Mouse (Mus musculus) megakaryocyte-erythroid progenitor cell, adult 5-6 weeks (primary cell): ENCODE measurements at regions not wholly inside any gene's neighbourhood (a gene's known extent, or its start where the extent isn't known, plus 50 kb on each side); places are given as distances from the start of the nearest gene placed in this dataset.

Experiments
- ATAC-seq: replicated peaks from 2 replicates; pipeline ENCODE4 v1.8.0; 2016; ENCODE audit warnings: mild to moderate bottlenecking, inconsistent platforms; ENCODE audit not compliant: severe bottlenecking, poor library complexity, low FRiP score, low TSS enrichment

DNA sequence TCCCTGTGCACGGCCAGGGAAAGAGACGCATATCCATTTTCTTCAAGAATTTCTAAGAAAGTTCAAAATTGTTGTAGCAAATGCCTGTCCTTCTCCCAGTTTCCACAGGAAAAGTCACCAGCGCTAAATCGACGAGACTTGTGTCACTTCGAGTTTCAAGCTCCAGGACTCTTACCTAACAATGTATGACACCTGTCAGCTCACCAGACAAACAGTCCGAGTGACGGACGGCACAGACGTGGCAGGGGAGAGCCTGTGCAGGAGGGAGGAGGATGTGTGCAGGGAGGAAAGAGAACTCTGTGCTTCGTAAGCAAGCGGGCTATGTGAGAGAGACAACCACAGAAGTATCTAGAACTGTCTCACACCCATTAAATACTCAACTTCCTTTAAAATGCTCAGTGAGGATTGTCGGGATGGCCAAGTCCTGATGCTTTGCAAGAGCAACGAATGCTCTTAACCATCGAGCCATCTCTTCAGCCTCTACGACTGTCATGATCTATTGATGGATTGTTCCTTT is 109.7 kb upstream of the Dapk1 start:
- no peak for ATAC-seq

DNA sequence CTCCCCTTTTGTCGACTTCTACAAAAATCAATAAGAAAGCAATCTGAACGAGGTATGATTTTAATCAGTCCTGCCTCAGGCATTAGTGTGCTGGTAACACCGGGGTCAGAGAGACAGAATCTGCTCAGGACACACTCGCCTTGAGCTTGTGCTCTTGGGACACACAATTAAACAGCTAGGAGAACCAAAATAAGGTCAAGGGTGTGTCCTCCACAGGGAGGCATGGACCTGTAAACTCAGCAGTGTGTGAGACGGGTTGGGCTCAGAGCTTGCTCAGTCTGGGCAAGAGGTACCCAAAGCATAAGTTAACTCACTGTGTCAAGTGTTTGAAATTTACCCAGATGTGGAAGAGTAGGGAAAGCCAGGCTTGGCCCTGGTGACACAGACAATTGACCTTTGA is 107.9 kb upstream of the Dapk1 start:
- no peak for ATAC-seq

DNA sequence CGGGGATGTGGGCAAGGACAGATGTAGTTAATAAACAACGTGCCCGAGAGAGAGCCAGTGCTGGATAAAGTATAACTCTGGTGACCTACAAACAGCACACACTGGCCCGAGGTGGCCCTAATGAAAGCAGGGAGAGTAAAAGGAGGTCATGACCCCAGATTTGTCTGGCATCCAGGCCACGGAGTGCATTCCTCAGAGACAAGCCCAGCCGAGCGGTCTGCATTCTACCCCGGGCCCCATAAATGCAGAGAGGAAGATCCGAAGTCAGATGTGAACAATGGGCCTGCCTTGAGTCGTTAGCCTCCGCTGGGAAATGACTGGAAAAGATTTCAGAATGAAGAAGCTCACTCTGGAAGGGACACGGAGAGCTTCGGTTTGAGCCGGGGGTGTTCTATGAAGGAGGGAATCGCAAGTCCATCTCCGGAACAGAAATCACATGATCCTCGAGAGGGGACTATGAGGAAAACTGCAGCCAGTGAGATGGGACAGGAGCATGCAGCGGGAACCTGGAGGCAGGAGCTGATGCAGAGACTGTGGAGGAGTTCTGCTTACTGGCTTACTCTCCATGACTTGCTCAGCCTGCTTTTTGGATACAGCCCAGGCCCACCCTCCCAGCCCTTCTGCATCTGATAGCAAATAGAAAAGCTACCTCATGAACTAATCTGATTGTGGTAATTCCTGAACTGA is 103.9 kb upstream of the Dapk1 start:
- ATAC-seq: no peak

DNA sequence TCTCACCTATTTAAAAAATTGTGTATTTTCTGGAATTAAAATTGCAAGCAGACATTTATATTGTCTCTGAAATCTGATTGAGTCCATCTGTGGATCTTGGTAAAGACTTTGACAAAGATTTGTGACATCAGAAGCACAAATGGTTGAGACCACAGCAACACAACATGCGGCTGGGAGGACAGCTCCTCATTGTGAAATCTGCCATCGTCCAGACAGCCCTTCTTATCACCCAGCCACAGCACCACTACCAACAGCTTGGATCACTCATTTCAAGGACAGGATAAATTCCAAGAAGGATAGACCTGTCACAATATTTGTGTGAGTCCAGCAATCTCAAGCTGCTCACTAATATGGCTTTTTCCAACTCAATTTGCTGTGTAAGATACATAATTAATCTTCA is 97.6 kb upstream of the Dapk1 start:
- no peak for ATAC-seq

DNA sequence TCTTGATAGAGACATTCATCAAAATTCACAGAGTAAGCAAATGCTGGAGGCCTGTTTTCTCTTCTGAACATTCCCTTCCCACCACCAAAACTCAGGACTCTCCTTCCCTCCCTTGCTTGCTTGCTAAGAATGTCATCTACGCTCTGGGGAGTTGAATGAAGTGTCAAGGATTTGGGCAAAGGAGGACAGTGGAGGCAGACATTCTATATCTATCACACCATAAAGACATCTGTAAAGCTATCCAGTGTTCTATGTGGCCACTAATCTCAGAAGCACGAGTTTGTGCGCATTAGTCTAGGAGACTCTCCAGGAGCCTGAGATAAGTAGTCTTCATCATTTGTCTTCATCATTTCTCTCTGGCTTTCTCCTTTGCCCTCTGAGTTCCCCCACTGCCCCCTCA is 94.1 kb upstream of the Dapk1 start:
- no peak for ATAC-seq

DNA sequence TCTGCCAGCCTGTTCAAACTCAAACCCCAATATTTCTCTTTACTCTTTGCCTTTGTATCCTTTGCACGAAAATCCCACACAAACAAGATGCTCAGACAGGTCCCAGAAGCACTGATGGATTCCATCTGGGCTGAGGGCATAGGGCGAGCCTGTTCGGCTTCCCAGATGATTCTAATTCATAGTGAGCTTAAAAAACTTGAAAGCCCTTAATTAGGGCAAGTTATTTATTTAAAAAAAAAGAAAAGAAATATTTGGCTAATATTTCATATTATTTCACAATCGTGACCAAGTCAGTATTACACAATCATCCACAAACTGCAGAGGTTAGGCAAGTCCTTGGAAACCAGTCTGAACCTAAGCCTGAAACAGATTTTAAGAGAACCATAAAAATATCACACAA is 93.7 kb upstream of the Dapk1 start:
- ATAC-seq: no peak

DNA sequence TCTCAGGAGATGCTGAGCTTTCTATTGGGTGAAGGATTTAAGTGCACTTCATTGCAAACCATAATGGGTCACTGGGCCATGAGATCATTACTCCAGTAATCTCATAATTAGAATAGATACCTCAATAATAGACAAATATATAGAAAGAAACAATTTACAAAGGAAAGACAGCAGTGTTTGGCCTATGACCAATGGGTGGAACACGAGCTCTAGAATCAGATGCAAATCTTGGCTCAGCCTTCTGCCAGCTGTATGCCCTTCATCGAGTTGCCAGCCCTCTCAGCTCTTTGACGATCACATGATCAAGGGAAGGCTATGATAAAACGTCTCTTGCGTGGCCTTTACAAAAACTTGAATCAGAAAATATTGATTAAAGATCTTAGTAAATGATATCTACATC is 92.9 kb upstream of the Dapk1 start:
- ATAC-seq: no peak

DNA sequence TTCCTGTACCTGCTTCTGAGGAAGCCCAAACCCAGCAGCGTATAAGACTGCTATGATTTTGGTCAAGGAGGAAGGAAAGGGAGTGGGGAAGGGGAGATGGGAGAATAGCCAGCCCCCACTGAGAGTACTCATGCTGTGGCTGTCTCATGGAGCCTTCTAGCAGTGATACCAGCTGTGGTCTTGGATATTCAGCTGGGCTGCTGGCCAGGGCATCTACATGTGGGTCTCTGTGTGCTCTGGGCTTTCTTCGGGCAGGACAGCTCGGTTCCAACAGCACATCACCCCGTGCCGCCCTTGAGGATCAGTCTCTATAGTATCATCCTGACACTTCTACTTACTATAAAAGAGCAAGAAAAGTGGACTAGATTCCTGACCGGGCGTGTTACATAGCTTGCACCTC is 90.6 kb upstream of the Dapk1 start:
- ATAC-seq: no peak

DNA sequence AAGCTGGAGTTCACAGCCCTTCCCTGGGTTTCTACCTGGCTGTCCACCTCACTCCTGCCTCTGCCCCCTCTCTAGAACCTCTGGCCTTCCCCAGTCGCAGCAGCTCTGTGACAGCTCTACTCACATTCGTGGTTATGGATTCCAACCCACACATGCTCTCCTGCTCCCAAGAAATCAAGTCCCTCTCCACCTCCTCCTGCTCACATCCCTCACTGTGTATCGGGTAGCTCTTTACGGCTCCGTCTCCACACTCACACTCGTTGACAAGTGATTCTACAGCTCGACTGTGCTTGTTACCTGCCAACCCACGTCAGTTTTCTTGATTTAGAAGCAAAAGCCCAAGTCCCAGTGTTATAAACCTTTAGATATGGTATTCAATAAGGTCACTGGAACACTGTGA is 90.1 kb upstream of the Dapk1 start:
- no peak for ATAC-seq

DNA sequence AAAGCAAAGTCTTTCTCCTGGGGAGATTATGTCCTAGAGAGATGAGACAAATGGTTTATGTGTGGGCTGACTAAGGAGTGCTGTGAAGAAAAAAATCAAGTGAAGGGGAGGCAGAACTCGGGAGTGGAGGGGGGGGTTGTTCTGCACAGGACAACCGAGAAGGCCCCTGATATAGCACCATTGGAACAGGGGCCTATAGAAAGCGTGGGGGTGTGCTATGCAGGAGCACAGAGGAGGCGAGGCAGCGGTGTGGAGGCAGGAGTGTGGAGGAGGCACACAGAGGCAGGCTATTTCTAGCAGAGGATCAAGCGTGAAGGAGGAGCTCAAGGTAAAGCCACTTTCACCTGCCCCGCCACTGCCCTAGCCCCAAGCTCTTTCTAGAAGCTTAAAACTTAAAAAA is 88.0 kb upstream of the Dapk1 start:
- ATAC-seq: no peak

DNA sequence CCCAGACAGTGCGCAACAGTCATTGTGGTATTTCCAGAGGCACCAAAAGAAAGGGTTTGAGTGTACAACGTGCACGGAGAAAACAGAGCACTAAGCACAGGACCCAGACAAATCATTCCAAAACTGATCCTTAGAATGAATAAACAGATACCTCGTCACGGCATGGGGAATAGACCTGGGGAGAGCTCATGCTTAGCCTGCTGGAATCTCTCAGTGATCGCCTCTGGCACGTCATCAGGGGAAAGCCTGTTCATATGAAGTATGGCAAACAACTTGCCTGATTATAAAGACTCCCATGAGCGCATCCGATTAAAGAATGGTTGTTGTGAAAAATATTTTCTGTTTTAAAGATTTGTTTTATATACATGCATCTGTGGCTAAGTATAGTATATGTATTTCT is 86.9 kb upstream of the Dapk1 start:
- no peak for ATAC-seq

DNA sequence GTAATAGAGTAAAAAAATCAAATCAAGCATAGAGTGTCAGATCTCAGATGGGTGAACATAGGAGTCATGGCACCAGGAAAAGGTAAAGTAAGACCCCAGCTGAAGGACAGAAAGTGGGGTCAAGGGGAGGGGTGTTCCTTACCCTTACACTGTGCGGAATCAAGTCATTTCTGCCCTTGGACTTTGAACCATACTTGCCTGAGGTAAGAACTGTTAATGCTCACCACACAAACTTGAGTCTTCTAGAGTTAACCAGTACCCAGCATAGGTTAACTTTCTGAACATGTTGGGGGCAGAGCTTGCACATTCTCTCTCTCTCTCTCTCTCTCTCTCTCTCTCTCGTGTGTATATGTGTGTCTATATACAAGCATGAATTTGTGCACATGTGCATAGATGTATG is 83.7 kb upstream of the Dapk1 start:
- no peak for ATAC-seq

DNA sequence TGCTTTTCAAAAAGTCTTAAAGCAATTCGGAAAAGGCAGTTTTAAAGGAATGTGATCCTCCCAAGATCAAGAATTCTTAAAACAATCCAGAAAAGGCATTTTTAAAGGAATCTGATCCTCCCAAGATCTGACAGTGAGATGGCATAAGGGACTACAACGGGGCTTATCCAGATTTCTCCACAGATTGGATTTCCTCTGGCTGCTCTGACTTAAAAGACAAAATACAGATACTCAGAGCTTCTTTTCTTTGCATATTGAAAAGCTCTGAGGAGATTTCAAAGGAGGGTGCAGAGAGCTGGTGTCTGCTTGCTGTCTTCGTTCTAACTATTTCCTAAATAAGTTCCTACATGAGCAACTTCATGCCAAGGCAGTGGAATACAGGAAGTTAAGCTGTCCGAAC is 82.0 kb upstream of the Dapk1 start:
- no peak for ATAC-seq

DNA sequence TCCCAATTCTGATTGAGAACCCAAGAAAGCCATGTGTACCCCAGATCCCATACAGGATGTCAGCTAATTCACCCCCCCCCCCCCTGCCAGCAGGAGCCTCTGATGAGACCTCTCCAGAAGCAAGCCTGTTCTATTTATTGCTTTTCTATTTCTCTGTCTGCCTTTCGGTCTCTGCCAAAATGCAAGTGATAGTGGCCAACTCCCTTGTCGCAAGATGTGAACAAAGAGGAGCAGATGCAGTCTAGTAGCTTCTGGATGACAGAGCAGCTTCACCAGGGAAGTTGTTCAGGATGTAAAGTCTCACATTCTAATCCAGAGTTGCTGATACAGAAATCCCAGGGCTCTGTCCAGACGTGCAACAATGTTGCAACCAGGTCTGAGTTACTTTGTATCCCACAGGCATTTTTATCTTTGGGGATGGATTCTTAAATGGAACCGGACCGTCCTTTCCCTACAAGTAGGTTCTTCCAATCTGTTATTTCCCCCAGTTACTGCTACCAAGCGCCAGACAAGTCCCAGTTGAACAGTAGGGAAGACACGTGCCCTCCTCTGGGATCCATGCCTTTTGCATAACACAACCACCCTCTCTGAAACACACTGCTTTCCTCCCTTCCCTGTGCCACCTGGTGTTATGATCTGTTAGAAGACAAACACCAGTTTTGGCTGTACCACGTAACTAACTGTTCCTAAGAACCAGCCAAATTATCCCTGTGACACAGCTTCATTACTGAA is 78.9 kb upstream of the Dapk1 start:
- ATAC-seq: no peak

DNA sequence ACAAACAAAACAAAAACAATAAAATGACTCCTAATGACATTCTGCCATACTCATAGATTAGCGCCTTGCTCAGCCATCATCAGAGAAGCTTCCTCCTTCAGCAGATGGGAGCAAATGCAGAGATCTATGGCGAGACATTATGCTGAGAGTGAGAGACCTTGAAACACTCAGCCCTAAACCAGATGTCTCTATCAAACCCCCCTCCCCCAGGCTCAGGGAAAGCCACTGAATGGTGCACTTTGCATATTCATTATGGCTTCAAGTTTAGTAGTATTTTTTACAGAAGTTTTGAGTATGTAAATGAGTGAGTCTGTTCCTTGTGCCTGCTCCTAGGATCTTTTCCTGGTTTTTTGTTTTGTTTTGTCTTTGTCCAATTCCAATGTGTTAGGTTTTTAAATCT is 73.9 kb upstream of the Dapk1 start:
- no peak for ATAC-seq

DNA sequence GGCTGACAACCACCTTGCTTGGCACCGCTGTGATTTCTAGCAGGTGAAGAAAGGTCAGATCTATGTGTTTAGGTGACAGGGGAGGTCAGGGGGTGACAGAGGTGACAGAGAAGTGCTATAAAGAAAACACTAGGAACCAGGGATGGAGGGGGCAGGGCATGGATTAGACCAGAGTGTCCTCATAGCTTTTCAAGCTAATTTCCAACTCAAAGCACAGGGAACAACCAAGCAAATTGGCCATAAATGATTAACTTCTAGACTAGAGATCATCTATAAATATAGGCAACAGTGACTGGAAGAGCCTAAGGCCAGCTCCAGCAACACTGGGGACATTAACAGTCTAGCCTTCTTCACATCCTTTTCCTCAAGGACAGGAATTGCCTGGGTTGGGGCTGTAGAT is 72.9 kb upstream of the Dapk1 start:
- ATAC-seq: no peak

DNA sequence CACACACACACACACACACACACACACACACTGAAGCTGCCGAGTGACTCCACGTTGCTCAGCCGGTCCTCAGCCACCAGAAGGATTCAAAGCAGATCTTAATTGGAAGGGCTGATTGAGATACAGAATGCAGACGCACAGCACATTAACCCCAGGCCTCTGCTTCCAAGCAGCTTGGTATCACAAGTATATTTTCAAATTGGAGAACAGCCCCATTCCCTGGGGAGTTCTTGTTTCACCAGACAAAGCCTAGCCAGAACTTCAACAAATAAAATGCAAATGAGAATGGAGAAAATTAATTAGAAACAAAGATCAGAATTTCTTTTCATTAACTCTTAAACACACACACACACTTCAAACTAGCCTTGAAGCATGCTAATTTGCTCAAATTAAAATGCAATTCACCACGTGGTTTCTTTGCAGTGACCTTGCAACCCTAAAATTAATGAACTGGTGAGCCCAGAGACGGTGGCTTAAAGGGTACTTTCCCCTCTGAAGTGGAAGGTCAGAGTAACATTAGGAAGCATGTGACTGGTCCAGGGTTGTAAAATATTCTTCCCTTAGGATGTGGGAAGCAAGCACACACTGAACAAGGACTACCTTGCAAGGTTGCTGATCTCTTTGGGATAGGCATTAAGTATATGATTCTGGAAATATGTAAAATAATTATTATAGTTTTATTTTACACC is 72.2 kb upstream of the Dapk1 start:
- ATAC-seq: no peak

DNA sequence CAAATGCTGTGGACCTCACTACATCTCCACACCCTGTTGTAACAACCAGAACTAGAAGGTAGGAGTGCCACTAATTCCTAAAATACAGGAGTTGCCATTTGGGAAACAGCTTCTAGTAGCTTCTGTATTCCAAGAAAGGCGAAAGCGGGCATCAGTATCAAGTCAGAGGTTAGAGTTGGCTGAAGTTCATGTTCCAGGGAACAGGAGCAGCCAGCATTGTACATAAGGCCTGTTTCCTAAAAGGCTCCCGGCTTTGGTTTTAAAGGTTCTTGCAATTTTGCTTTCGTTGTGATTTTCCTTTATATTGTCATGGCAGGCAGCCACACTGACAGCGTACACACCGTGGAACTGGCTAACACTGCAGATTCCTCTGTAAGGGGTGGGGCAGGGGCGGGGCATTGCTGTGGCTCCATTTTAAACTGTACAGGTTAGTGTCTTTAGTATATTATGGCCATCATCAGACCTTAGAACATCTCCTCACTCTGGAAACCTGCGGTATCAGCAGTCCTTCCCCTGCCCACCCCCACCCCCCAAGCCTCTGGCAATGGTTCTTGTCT is 67.8 kb upstream of the Dapk1 start:
- ATAC-seq: no peak

DNA sequence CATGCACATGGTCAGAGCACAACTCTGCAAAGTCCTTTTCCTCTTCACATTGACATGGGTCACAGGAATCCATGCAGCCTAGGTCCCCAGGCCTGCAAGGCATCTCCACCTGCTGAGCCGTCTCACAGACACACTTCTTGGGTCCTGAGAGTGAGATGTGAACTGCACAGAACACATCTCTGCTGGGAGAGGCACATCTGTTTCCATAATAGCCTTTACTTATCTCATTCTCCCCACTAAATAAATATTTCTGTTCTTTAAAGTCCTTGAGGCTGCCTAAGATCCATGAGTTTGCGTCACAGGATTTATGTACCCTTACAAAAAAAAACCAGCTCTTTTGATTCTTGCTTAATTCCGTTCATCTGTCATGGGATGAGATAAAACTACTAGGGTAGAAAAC is 67.2 kb upstream of the Dapk1 start:
- ATAC-seq: no peak

DNA sequence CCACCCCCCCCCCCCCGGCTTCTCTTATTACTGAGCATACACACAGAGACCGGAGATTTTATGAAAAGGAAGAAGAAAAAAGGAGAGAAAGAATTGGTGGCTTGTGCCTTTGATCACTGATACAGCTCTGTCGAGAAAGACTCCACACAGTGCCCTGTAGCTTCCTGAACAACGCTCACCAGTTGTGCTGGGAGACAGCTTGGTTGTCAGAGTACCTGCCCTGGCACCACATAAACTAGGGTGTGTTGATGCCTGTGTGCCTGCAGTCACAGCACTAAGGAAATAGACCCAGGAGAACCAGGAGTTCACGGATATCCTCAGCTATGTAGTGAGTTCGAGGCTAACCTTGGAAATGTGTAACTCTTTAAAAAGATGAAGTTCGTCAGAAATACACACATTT is 66.7 kb upstream of the Dapk1 start:
- no peak for ATAC-seq

DNA sequence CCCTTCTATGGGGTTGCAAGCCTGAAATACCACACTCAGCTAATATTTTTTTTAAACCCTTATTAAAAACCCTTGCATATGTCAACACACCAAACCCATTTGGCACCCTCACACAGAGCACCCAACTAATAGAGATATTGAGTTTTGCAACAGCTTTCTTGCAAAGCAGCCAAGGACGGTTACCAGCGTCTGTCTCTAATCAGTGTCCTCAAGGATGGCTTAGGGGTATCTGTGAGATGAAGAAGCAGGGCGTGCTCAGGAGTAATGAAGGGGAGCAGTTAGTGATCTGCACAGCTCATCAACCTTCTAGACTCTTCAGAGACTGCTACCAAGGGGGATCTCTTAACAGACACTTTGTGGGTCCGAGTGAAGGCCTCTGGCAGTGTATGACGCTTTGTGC is 65.0 kb upstream of the Dapk1 start:
- peak; percentile 74 for ATAC-seq
